Mouse (Mus musculus): ENCODE results near the gene M1ap. TPM values are rescaled to one million over a fixed set of nuclear protein-coding genes. Genes with fewer than 3 reads are reported as not detected.

M1ap gene
- 0.22 and 0.42 TPM in 2 replicates for polyA plus RNA-seq (2016; fragmentation: Nextera tagmentation; extraction: Ambion mirVana)

GRCm38 (mm10) chr6:82946651-82947050 lies at the start of gene M1ap:
TSS of gene M1ap (plus strand) at chr6:82946902.
- Histone ChIP-seq H3K36me3 (no peaks in the 10 kb centered on the region), H3K4me3 (no peak within 1 kb of the TSS), H3K27ac (no peak within 1 kb of the TSS), H3K9me3 (no peaks in the 10 kb centered on the region), H3K27me3 (ENCODE audit: insufficient read depth, poor library complexity, severe bottlenecking) (no peaks in the 10 kb centered on the region), H3K4me1 (replicated peaks) (no peaks in the 10 kb centered on the region)
- 62% methylated on average over 14 of the region's 14 CpGs for WGBS
- no peak for DNase-seq (ENCODE audit: low spot score)

- H3K4me1 ChIP-seq (replicated peaks) = no peaks in the 10 kb centered on the region
- no peak overlapping the region for H3K4me3 ChIP-seq
- 60% methylated on average over 3 of the region's 3 CpGs for WGBS
- H3K27ac ChIP-seq = no peak overlapping the region
- H3K36me3 ChIP-seq = no peaks in the 10 kb centered on the region
- no peaks in the 10 kb centered on the region for H3K27me3 ChIP-seq (ENCODE audit: insufficient read depth, poor library complexity, severe bottlenecking)
- no peak for DNase-seq (ENCODE audit: low spot score)
- no peaks in the 10 kb centered on the region for H3K9me3 ChIP-seq
These were observed 49.4 kb upstream of the M1ap start for GRCm38 (mm10) chr6:82897311-82897710.

- WGBS = 89% methylated on average over 4 of the region's 4 CpGs
- no peaks in the 10 kb centered on the region for H3K36me3 ChIP-seq
These were observed 48.5 kb upstream of the M1ap start for GRCm38 (mm10) chr6:82898227-82898626.

GRCm38 (mm10) chr6:82898745-82899144 lies 48.0 kb upstream of the M1ap start:
- no peak for DNase-seq (ENCODE audit: low spot score)
- Histone ChIP-seq H3K36me3 (no peaks in the 10 kb centered on the region), H3K4me3 (no peak overlapping the region), H3K27ac (no peak overlapping the region), H3K9me3 (no peaks in the 10 kb centered on the region), H3K4me1 (replicated peaks) (no peaks in the 10 kb centered on the region), H3K27me3 (ENCODE audit: insufficient read depth, poor library complexity, severe bottlenecking) (no peaks in the 10 kb centered on the region)
- WGBS = 62% methylated on average over 4 of the region's 4 CpGs

More at GRCm38 (mm10) chr6:82898227-82898626, 48.5 kb upstream of the M1ap start:
- H3K27me3 ChIP-seq (ENCODE audit: insufficient read depth, poor library complexity, severe bottlenecking) = no peaks in the 10 kb centered on the region
- H3K4me3 ChIP-seq = no peak overlapping the region
- no peaks in the 10 kb centered on the region for H3K4me1 ChIP-seq (replicated peaks)
- no peaks in the 10 kb centered on the region for H3K9me3 ChIP-seq
- no peak overlapping the region for H3K27ac ChIP-seq
- no peak for DNase-seq (ENCODE audit: low spot score)

GRCm38 (mm10) chr6:82902559-82902958 lies 44.1 kb upstream of the M1ap start:
- Histone ChIP-seq H3K9me3 (no peaks in the 10 kb centered on the region), H3K4me1 (replicated peaks) (no peaks in the 10 kb centered on the region), H3K36me3 (no peaks in the 10 kb centered on the region), H3K4me3 (no peak overlapping the region), H3K27ac (no peak overlapping the region), H3K27me3 (ENCODE audit: insufficient read depth, poor library complexity, severe bottlenecking) (0 out of 2 replicates have a peak, but pooled peaks cover 2% of the 10 kb centered on the region)
- 89% methylated on average over 8 of the region's 8 CpGs for WGBS
- no peak for DNase-seq (ENCODE audit: low spot score)

GRCm38 (mm10) chr6:82906985-82907384 lies 39.7 kb upstream of the M1ap start:
- no peak for DNase-seq (ENCODE audit: low spot score)
- H3K27ac ChIP-seq = no peak overlapping the region
- no peaks in the 10 kb centered on the region for H3K9me3 ChIP-seq
- WGBS = 87% methylated on average over 3 of the region's 3 CpGs
- 0 out of 2 replicates have a peak, but pooled peaks cover 2% of the 10 kb centered on the region for H3K27me3 ChIP-seq (ENCODE audit: insufficient read depth, poor library complexity, severe bottlenecking)
- H3K4me3 ChIP-seq = no peak overlapping the region
- H3K4me1 ChIP-seq (replicated peaks) = no peaks in the 10 kb centered on the region
- H3K36me3 ChIP-seq = no peaks in the 10 kb centered on the region

- no peaks in the 10 kb centered on the region for H3K36me3 ChIP-seq
- DNase-seq (ENCODE audit: low spot score) = no peak
- no peaks in the 10 kb centered on the region for H3K4me1 ChIP-seq (replicated peaks)
- WGBS = 86% methylated on average over 8 of the region's 8 CpGs
- H3K9me3 ChIP-seq = no peaks in the 10 kb centered on the region
- H3K4me3 ChIP-seq = no peak overlapping the region
- H3K27me3 ChIP-seq (ENCODE audit: insufficient read depth, poor library complexity, severe bottlenecking) = 0 out of 2 replicates have a peak, but pooled peaks cover 2% of the 10 kb centered on the region
- H3K27ac ChIP-seq = no peak overlapping the region
These were observed 38.7 kb upstream of the M1ap start for GRCm38 (mm10) chr6:82908034-82908433.

GRCm38 (mm10) chr6:82909136-82909855 lies 37.4 kb upstream of the M1ap start:
- H3K4me3 ChIP-seq = no peak overlapping the region
- WGBS = 70% methylated on average over 14 of the region's 14 CpGs
- H3K4me1 ChIP-seq (replicated peaks) = no peaks in the 10 kb centered on the region
- 0 out of 2 replicates have a peak, but pooled peaks cover 2% of the 10 kb centered on the region for H3K27me3 ChIP-seq (ENCODE audit: insufficient read depth, poor library complexity, severe bottlenecking)
- H3K36me3 ChIP-seq = no peaks in the 10 kb centered on the region
- H3K27ac ChIP-seq = no peak overlapping the region
- DNase-seq (ENCODE audit: low spot score) = no peak
- H3K9me3 ChIP-seq = no peaks in the 10 kb centered on the region

GRCm38 (mm10) chr6:82911303-82911702 lies 35.4 kb upstream of the M1ap start:
- no peaks in the 10 kb centered on the region for H3K27me3 ChIP-seq (ENCODE audit: insufficient read depth, poor library complexity, severe bottlenecking)
- H3K9me3 ChIP-seq = no peaks in the 10 kb centered on the region
- no peaks in the 10 kb centered on the region for H3K4me1 ChIP-seq (replicated peaks)
- no peak overlapping the region for H3K27ac ChIP-seq
- DNase-seq (ENCODE audit: low spot score) = no peak
- 90% methylated on average over 5 of the region's 5 CpGs for WGBS
- no peaks in the 10 kb centered on the region for H3K36me3 ChIP-seq
- no peak overlapping the region for H3K4me3 ChIP-seq

GRCm38 (mm10) chr6:82913336-82914247 lies 33.1 kb upstream of the M1ap start:
- Histone ChIP-seq H3K4me1 (replicated peaks) (no peaks in the 10 kb centered on the region), H3K9me3 (no peaks in the 10 kb centered on the region), H3K27ac (no peak overlapping the region), H3K27me3 (ENCODE audit: insufficient read depth, poor library complexity, severe bottlenecking) (no peaks in the 10 kb centered on the region), H3K36me3 (no peaks in the 10 kb centered on the region), H3K4me3 (no peak overlapping the region)
- 83% methylated on average over 28 of the region's 28 CpGs for WGBS
- no peak for DNase-seq (ENCODE audit: low spot score)

GRCm38 (mm10) chr6:82915889-82916288 lies 30.8 kb upstream of the M1ap start:
- no peaks in the 10 kb centered on the region for H3K4me1 ChIP-seq (replicated peaks)

GRCm38 (mm10) chr6:82916459-82916858 lies 30.2 kb upstream of the M1ap start:
- Histone ChIP-seq H3K36me3 (no peaks in the 10 kb centered on the region), H3K4me3 (no peak overlapping the region), H3K27ac (no peak overlapping the region), H3K4me1 (replicated peaks) (no peaks in the 10 kb centered on the region), H3K27me3 (ENCODE audit: insufficient read depth, poor library complexity, severe bottlenecking) (no peaks in the 10 kb centered on the region), H3K9me3 (no peaks in the 10 kb centered on the region)
- WGBS = 85% methylated on average over 4 of the region's 4 CpGs
- DNase-seq (ENCODE audit: low spot score) = no peak

More at GRCm38 (mm10) chr6:82915889-82916288, 30.8 kb upstream of the M1ap start:
- Histone ChIP-seq H3K4me3 (no peak overlapping the region), H3K27me3 (ENCODE audit: insufficient read depth, poor library complexity, severe bottlenecking) (no peaks in the 10 kb centered on the region), H3K36me3 (no peaks in the 10 kb centered on the region), H3K9me3 (no peaks in the 10 kb centered on the region), H3K27ac (no peak overlapping the region)
- 21% methylated on average over 3 of the region's 3 CpGs for WGBS
- DNase-seq (ENCODE audit: low spot score) = peak; percentile 45
